Mouse (Mus musculus) midbrain, embryonic 11.5 days (tissue): ENCODE results near the gene Gm11595. TPM values are rescaled to one million over a fixed set of nuclear protein-coding genes. Genes with fewer than 3 reads are reported as not detected.
"Not testable (repeated sequence)": the region's sequence is repeated elsewhere in the genome, so short reads cannot be mapped to it uniquely, and the experiment has no call there.

ENCODE experiments used
- ATAC-seq: fragments of 200-750 bp; cut with Nextera tagmentation; 2 replicates; pipeline ENCODE4 v1.8.0; 2017; ENCODE audit warnings: moderate TSS enrichment, moderate library complexity; ENCODE audit not compliant: low FRiP score
- DNase-seq: peaks from one replicate; pipeline ENCODE4 v3.0.0; 2015; ENCODE audit warnings: low spot score; ENCODE audit errors: missing footprints
- H3K27ac ChIP-seq: fragments of 300-500 bp; sonication (generic); 2 replicates; pipeline ENCODE4 v1.5.1; 2014; ENCODE audit warnings: low read depth, low read length
- H3K27me3 ChIP-seq: fragments of 300-500 bp; sonication (generic); 2 replicates; pipeline ENCODE4 v1.6.1; 2014; ENCODE audit warnings: mild to moderate bottlenecking, low read length, moderate library complexity, mixed read lengths; ENCODE audit not compliant: control insufficient read depth, insufficient read depth
- H3K36me3 ChIP-seq: fragments of 300-500 bp; sonication (generic); 2 replicates; pipeline ENCODE4 v1.6.1; 2014; ENCODE audit warnings: mild to moderate bottlenecking, low read length, moderate library complexity, mixed read lengths; ENCODE audit not compliant: control insufficient read depth, insufficient read depth
- H3K4me1 ChIP-seq: fragments of 300-500 bp; sonication (generic); 2 replicates; pipeline ENCODE4 v1.6.1; 2014; ENCODE audit warnings: low read length; ENCODE audit not compliant: control insufficient read depth, insufficient read depth
- H3K4me2 ChIP-seq: fragments of 300-500 bp; sonication (generic); 2 replicates; pipeline ENCODE4 v1.6.1; 2014; ENCODE audit warnings: mild to moderate bottlenecking, moderate library complexity
- H3K4me3 ChIP-seq: fragments of 300-500 bp; sonication (generic); 2 replicates; pipeline ENCODE4 v1.5.1; 2014; ENCODE audit warnings: low read depth, low read length
- H3K9ac ChIP-seq: fragments of 300-500 bp; sonication (generic); 2 replicates; pipeline ENCODE4 v1.6.1; 2014; ENCODE audit warnings: low read length
- H3K9me3 ChIP-seq: fragments of 300-500 bp; sonication (generic); 2 replicates; pipeline ENCODE4 v1.6.1; 2016; ENCODE audit warnings: low read length; ENCODE audit not compliant: control insufficient read depth
- whole genome bisulfite sequencing: fragments of 180-500 bp; shearing (Covaris S2); extraction: QIAGEN DNeasy Blood & Tissue Kit; methylation state at CpG from one replicate; pipeline ENCODE4 v1.1.7; 2014; 5-methylcytosine and 5-hydroxymethylcytosine counted together
- polyA plus RNA-seq: library from polyadenylated mRNA; unstranded; fragments of >200 nt; fragmentation: Nextera tagmentation; extraction: Ambion mirVana; gene quantifications from 2 replicates; pipeline ENCODE4 v1.2.1, GENCODE M21; 2014

The Gm11595 gene
- polyA plus RNA-seq: not detected in 2 replicates

- H3K36me3 ChIP-seq, H3K27ac ChIP-seq, ATAC-seq, H3K27me3 ChIP-seq, H3K9me3 ChIP-seq, H3K4me3 ChIP-seq, H3K4me2 ChIP-seq, DNase-seq, H3K4me1 ChIP-seq, H3K9ac ChIP-seq: not testable (repeated sequence)
These were observed at the start of gene Gm11595 for GRCm38 (mm10) chr11:99772813-99773212. TSS of gene Gm11595 (minus strand) at chr11:99772913.

GRCm38 (mm10) chr11:99815566-99815965 is 42.9 kb upstream of the Gm11595 start, which contains the start of gene Gm11564:
TSS of gene Gm11564 (minus strand) at chr11:99815666.
- not testable (repeated sequence) for H3K27me3 ChIP-seq, H3K4me3 ChIP-seq, DNase-seq, H3K36me3 ChIP-seq, H3K4me1 ChIP-seq, ATAC-seq, H3K9me3 ChIP-seq, H3K4me2 ChIP-seq, H3K27ac ChIP-seq, H3K9ac ChIP-seq
- 87% methylated on average over 2 of the region's 2 CpGs for WGBS

- H3K36me3 ChIP-seq, H3K9me3 ChIP-seq, ATAC-seq, DNase-seq, H3K4me3 ChIP-seq, H3K4me2 ChIP-seq, H3K4me1 ChIP-seq, H3K27me3 ChIP-seq, H3K9ac ChIP-seq, H3K27ac ChIP-seq: not testable (repeated sequence)
These were observed 37.1 kb upstream of the Gm11595 start, which contains the start of gene Krtap4-13 for GRCm38 (mm10) chr11:99809792-99810191. TSS of gene Krtap4-13 (minus strand) at chr11:99809892.

GRCm38 (mm10) chr11:99804346-99804745 is 31.6 kb upstream of the Gm11595 start, which contains the start of gene Gm11554:
TSS of gene Gm11554 (minus strand) at chr11:99804446.
- not testable (repeated sequence) for ATAC-seq
- no CpG with 5 or more reads among the region's 1 CpGs for WGBS

GRCm38 (mm10) chr11:99798832-99799231 is 26.1 kb upstream of the Gm11595 start, which contains the start of gene Gm11569:
TSS of gene Gm11569 (minus strand) at chr11:99798932.
- not testable (repeated sequence) for H3K9ac ChIP-seq, ATAC-seq, H3K36me3 ChIP-seq, H3K9me3 ChIP-seq, H3K4me2 ChIP-seq, H3K27ac ChIP-seq, H3K4me1 ChIP-seq, H3K4me3 ChIP-seq, H3K27me3 ChIP-seq, DNase-seq
- no CpG with 5 or more reads among the region's 1 CpGs for WGBS

More at GRCm38 (mm10) chr11:99804346-99804745, 31.6 kb upstream of the Gm11595 start, which contains the start of gene Gm11554:
- not testable (repeated sequence) for H3K9me3 ChIP-seq, H3K4me2 ChIP-seq, H3K27me3 ChIP-seq, H3K9ac ChIP-seq, H3K36me3 ChIP-seq, DNase-seq, H3K27ac ChIP-seq, H3K4me3 ChIP-seq, H3K4me1 ChIP-seq

GRCm38 (mm10) chr11:99793367-99793766 is 20.7 kb upstream of the Gm11595 start, which contains the start of gene Gm11596:
TSS of gene Gm11596 (minus strand) at chr11:99793467.
- WGBS: 86% methylated on average over 2 of the region's 2 CpGs
- DNase-seq: no peak

GRCm38 (mm10) chr11:99784900-99785299 is 12.2 kb upstream of the Gm11595 start, which contains the start of gene Krtap4-9:
TSS of gene Krtap4-9 (plus strand) at chr11:99785200.
- H3K36me3 ChIP-seq, H3K27ac ChIP-seq, H3K4me1 ChIP-seq, ATAC-seq, H3K9ac ChIP-seq, H3K27me3 ChIP-seq, H3K9me3 ChIP-seq, H3K4me2 ChIP-seq, DNase-seq, H3K4me3 ChIP-seq: not testable (repeated sequence)

More at GRCm38 (mm10) chr11:99793367-99793766, 20.7 kb upstream of the Gm11595 start, which contains the start of gene Gm11596:
- ATAC-seq: no peak
- no peak within 1 kb of the TSS for H3K27ac ChIP-seq
- H3K27me3 ChIP-seq: no peaks in the 10 kb centered on the region
- no peak within 1 kb of the TSS for H3K4me3 ChIP-seq
- H3K9me3 ChIP-seq: no peaks in the 10 kb centered on the region
- H3K4me1 ChIP-seq: no peaks in the 10 kb centered on the region
- H3K4me2 ChIP-seq: no peak within 1 kb of the TSS
- H3K36me3 ChIP-seq: no peaks in the 10 kb centered on the region
- H3K9ac ChIP-seq: no peak within 1 kb of the TSS

- Histone ChIP-seq H3K4me3 (no peak within 1 kb of the TSS), H3K27me3 (no peaks in the 10 kb centered on the region), H3K27ac (no peak within 1 kb of the TSS), H3K36me3 (no peaks in the 10 kb centered on the region), H3K4me1 (peaks cover 4% of the 10 kb centered on the region), H3K4me2 (no peak within 1 kb of the TSS), H3K9me3 (no peaks in the 10 kb centered on the region), H3K9ac (no peak within 1 kb of the TSS)
- ATAC-seq: no peak
- 92% methylated on average over 2 of the region's 2 CpGs for WGBS
- no peak for DNase-seq
These were observed 7.9 kb upstream of the Gm11595 start, which contains the start of gene Krtap4-8 for GRCm38 (mm10) chr11:99780604-99781003. TSS of gene Krtap4-8 (minus strand) at chr11:99780704.

- Histone ChIP-seq H3K27ac (no peak overlapping the region), H3K4me2 (no peak overlapping the region), H3K9me3 (no peaks in the 10 kb centered on the region), H3K4me3 (no peak overlapping the region), H3K4me1 (peaks cover 4% of the 10 kb centered on the region), H3K36me3 (no peaks in the 10 kb centered on the region), H3K9ac (no peak overlapping the region), H3K27me3 (no peaks in the 10 kb centered on the region)
- 66% methylated on average over 7 of the region's 7 CpGs for WGBS
- DNase-seq (no peak), ATAC-seq (no peak)
These were observed 5.7 kb upstream of the Gm11595 start for GRCm38 (mm10) chr11:99778401-99778800.
